Mouse (Mus musculus): ENCODE results near the gene Gpr33. TPM values are rescaled to one million over a fixed set of nuclear protein-coding genes. Genes with fewer than 3 reads are reported as not detected.

Gene Gpr33
- polyA plus RNA-seq, 1 experiment from 2014 or later, result not detected

GRCm38 (mm10) chr12:52006633-52006994 is 21.2 kb downstream of the Gpr33 start:
- ATAC-seq (ENCODE audit: low FRiP score), result peak; percentile 37; the same call in 1 of the 2 replicates
- no peaks in the 10 kb centered on the region for H3K9me3 ChIP-seq
- H3K9ac ChIP-seq, result no peak overlapping the region
- H3K4me1 ChIP-seq, result peaks cover 15% of the 10 kb centered on the region; the same call in 1 of the 2 replicates
- H3K36me3 ChIP-seq (replicated peaks), result no peaks in the 10 kb centered on the region; the same call in 1 of the 2 replicates
- 51% methylated on average over 5 of the region's 5 CpGs for WGBS
- H3K4me2 ChIP-seq, result peak overlapping the region; percentile 56
- H3K27ac ChIP-seq, result peak overlapping the region; percentile 69; the same call in 1 of the 2 replicates
- H3K27me3 ChIP-seq, result no peaks in the 10 kb centered on the region
- H3K4me3 ChIP-seq (replicated peaks), result peak overlapping the region; percentile 71

DNA sequence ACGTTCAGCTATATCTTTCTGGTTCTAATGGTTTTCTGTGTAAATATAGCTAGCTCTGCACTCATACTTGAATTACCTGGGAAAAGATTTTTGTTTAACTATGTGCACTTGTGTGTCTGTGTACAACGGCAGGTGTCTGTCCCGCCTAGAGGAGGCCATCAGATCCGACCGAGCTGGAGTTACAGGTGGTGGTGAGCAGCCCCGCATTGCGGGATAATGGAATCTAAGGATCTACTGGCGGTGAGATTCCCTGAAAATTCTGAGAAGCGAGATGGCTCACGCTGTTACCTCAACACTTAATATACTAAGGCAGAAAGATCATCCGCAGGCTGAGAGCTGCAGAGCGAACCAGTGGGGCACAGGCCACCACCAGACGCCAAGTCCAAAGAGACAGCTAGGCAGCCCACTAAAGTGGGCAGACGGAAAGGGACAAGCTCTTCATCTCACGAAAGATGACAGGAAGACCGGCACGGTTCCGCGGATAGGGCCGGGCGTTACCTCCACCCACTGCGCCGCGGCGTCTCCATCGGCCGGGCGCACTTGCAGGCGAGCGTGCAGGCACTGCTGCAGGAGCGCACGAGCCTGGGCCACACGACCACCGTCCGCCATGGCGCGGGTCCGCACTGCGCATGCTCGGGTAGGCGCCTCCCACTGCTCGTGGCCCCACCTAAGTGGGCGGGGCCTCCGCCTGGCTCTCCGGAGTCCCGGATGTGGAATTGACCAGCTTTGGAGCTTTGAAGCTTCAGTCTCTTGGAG is 21.8 kb downstream of the Gpr33 start, which contains the start of gene Dtd2:
Gene Dtd2 (minus strand): TSS at position 625 of the 756 bp plus-strand sequence.
- 2% methylated on average over 46 of the region's 46 CpGs for WGBS
- Histone ChIP-seq H3K36me3 (replicated peaks) (no peaks in the 10 kb centered on the region; the same call in 1 of the 2 replicates), H3K9me3 (no peaks in the 10 kb centered on the region), H3K4me1 (peaks cover 15% of the 10 kb centered on the region; the same call in 1 of the 2 replicates), H3K27me3 (no peaks in the 10 kb centered on the region), H3K9ac (peak within 1 kb of the TSS; percentile 73), H3K4me3 (replicated peaks) (peak within 1 kb of the TSS; percentile 71), H3K4me2 (peak within 1 kb of the TSS; percentile 56), H3K27ac (peak within 1 kb of the TSS; percentile 69)
- peak; percentile 91 for ATAC-seq (ENCODE audit: low FRiP score)

DNA sequence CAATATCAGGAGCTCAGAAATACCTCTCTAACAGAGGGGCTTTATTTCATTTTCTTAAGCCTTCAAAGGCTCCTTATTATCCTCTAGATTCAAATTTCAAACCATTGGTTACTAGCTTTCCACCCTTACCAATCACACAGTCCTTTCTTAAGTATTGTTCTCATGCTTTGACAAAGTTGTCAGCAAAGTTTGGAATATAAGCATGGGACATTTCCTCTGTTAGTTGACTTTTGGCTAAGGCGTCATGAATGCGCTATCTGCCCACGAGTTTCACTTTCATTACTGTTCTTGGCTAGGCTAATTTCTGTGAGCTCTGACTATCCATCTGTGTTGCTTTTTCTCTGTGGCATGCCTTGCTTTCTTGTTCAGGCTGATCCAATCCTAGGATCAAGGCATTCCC is 25.1 kb downstream of the Gpr33 start:
- WGBS, result 95% methylated on average over 3 of the region's 3 CpGs
- no peaks in the 10 kb centered on the region for H3K9me3 ChIP-seq
- no peak for ATAC-seq (ENCODE audit: low FRiP score)
- H3K4me1 ChIP-seq, result peaks cover 5% of the 10 kb centered on the region; the same call in 1 of the 2 replicates
- no peak overlapping the region for H3K4me3 ChIP-seq (replicated peaks)
- no peak overlapping the region for H3K9ac ChIP-seq
- no peak overlapping the region for H3K4me2 ChIP-seq
- peaks cover 18% of the 10 kb centered on the region for H3K36me3 ChIP-seq (replicated peaks)
- H3K27me3 ChIP-seq, result no peaks in the 10 kb centered on the region
- no peak overlapping the region for H3K27ac ChIP-seq

GRCm38 (mm10) chr12:52001544-52001943 is 26.3 kb downstream of the Gpr33 start:
- H3K9me3 ChIP-seq, result no peaks in the 10 kb centered on the region
- no peak overlapping the region for H3K4me2 ChIP-seq
- WGBS, result 42% methylated on average over 4 of the region's 4 CpGs
- ATAC-seq (ENCODE audit: low FRiP score), result peak; percentile 62; the same call in 1 of the 2 replicates
- no peak overlapping the region for H3K27ac ChIP-seq
- H3K27me3 ChIP-seq, result no peaks in the 10 kb centered on the region
- no peak overlapping the region for H3K4me3 ChIP-seq (replicated peaks)
- H3K36me3 ChIP-seq (replicated peaks), result peaks cover 26% of the 10 kb centered on the region
- H3K9ac ChIP-seq, result no peak overlapping the region
- H3K4me1 ChIP-seq, result peaks cover 5% of the 10 kb centered on the region; the same call in 1 of the 2 replicates

GRCm38 (mm10) chr12:51998366-51998932 is 29.4 kb downstream of the Gpr33 start:
- no peak overlapping the region for H3K9ac ChIP-seq
- peaks cover 44% of the 10 kb centered on the region for H3K36me3 ChIP-seq (replicated peaks)
- no peak overlapping the region for H3K27ac ChIP-seq
- H3K4me3 ChIP-seq (replicated peaks), result no peak overlapping the region
- no peak for ATAC-seq (ENCODE audit: low FRiP score)
- no peaks in the 10 kb centered on the region for H3K4me1 ChIP-seq
- H3K4me2 ChIP-seq, result no peak overlapping the region
- H3K9me3 ChIP-seq, result no peaks in the 10 kb centered on the region
- WGBS, result 90% methylated on average over 9 of the region's 9 CpGs
- no peaks in the 10 kb centered on the region for H3K27me3 ChIP-seq

DNA sequence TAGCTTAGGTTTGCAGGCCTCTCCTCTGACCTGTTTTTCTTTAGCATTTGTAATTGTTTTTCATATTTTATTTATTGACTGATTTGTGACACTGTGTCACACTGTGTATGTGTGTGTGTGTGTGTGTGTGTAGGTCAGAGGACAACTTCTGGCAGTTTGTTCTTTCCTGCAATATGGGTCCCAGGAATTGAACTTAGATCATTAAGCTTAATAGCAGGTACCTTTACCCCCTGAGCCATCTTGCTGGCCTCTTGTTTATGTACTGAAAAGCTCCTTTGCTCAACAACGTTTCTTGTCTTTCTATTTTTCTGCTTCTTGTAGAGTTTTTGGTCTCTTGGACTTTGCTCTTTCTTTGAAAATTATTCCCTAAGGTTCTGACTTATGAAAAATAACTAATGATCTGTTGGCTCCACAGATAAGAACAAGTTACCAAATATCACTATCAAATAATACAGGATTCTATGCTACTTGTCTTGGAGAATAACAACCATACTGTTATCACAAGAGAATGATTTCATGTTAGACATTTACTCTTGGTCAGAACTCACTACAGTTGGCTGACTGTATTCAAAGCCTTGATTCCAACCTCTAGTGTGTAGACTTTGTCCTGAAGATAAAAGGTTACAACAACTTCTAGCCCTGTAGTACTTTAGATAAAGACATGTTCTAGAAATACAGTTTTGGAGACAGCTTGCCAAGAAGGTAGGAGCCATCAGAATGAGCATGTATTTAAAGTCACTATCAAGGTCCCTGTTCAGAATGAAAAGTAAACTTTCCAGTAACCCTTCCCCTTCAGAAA is 31.9 kb downstream of the Gpr33 start:
- H3K36me3 ChIP-seq (replicated peaks), result peaks cover 44% of the 10 kb centered on the region
- no peak overlapping the region for H3K4me3 ChIP-seq (replicated peaks)
- 100% methylated on average over 1 of the region's 1 CpGs for WGBS
- no peak overlapping the region for H3K9ac ChIP-seq
- ATAC-seq (ENCODE audit: low FRiP score), result no peak
- no peak overlapping the region for H3K4me2 ChIP-seq
- H3K27ac ChIP-seq, result no peak overlapping the region
- H3K4me1 ChIP-seq, result no peaks in the 10 kb centered on the region
- no peaks in the 10 kb centered on the region for H3K27me3 ChIP-seq
- no peaks in the 10 kb centered on the region for H3K9me3 ChIP-seq

DNA sequence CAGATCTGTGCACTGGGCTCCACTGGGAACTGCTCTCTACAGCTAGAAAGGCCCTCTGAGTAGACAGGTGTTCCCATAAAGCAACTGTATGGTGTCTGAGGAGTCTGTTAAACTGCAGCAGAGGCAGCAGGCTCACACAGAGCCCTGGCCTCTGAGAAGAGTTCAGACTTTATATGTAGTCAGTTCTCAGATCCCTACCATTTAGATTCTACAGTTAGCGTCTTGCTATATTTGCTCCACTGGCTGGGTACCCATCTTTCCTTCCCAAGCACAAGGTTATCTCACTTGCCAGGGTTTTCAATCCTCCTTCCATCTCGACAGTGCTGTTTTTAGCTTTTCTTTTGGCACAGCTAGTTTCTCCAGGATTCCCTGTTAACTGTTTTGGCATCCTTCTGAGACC is 37.2 kb downstream of the Gpr33 start:
- no peaks in the 10 kb centered on the region for H3K27me3 ChIP-seq
- WGBS, result 85% methylated on average over 2 of the region's 2 CpGs
- H3K36me3 ChIP-seq (replicated peaks), result peaks cover 18% of the 10 kb centered on the region
- H3K9me3 ChIP-seq, result no peaks in the 10 kb centered on the region
- H3K4me2 ChIP-seq, result no peak overlapping the region
- no peak overlapping the region for H3K9ac ChIP-seq
- no peaks in the 10 kb centered on the region for H3K4me1 ChIP-seq
- no peak overlapping the region for H3K27ac ChIP-seq
- no peak for ATAC-seq (ENCODE audit: low FRiP score)
- no peak overlapping the region for H3K4me3 ChIP-seq (replicated peaks)

DNA sequence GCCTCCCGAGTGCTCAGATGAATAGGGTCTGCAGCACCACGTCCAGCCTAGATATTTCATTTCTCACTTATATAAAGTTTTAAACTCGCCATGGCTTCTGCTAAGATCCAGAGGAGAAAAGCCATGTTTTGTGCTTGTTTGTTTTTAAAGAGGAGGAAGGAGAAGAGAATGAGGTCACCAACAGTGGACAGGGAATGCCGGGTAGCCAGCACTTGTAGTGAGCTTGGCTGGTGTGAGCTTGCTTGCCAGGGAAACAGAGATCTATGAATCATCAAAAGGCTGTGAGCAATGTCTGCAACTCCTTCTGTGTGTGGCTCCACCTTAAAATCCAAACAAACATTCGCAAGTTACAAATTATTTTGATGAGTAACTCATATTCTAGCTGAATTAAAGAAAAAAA is 39.3 kb downstream of the Gpr33 start:
- H3K4me1 ChIP-seq, result no peaks in the 10 kb centered on the region
- no peaks in the 10 kb centered on the region for H3K27me3 ChIP-seq
- H3K9me3 ChIP-seq, result no peaks in the 10 kb centered on the region
- no peak for ATAC-seq (ENCODE audit: low FRiP score)
- no peak overlapping the region for H3K27ac ChIP-seq
- H3K4me2 ChIP-seq, result no peak overlapping the region
- 89% methylated on average over 5 of the region's 5 CpGs for WGBS
- no peak overlapping the region for H3K9ac ChIP-seq
- no peak overlapping the region for H3K4me3 ChIP-seq (replicated peaks)
- H3K36me3 ChIP-seq (replicated peaks), result 0 out of 2 replicates have a peak, but pooled peaks cover under 1% of the 10 kb centered on the region

DNA sequence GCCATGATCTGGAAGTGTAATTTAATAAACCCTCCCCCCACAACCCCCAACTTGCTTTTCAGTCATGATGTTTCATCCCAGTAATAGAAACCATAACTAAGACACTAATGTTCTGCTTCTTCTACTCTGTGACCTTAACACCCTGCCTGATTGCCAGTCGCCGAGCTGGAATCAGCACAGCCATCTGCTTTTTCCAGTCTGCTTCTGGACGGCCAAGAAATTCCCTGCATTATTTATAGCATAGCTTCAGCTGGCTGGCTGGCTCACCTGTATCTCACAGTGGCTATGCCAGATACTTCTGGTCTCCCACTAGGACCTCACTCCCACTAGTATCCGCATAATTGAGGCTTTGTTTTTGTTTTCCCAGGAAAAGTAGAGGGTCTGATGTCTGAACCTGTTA is 42.0 kb downstream of the Gpr33 start:
- no peaks in the 10 kb centered on the region for H3K27me3 ChIP-seq
- WGBS, result 84% methylated on average over 4 of the region's 4 CpGs
- H3K4me2 ChIP-seq, result no peak overlapping the region
- no peaks in the 10 kb centered on the region for H3K4me1 ChIP-seq
- no peak for ATAC-seq (ENCODE audit: low FRiP score)
- no peak overlapping the region for H3K9ac ChIP-seq
- no peak overlapping the region for H3K27ac ChIP-seq
- no peak overlapping the region for H3K4me3 ChIP-seq (replicated peaks)
- no peaks in the 10 kb centered on the region for H3K36me3 ChIP-seq (replicated peaks)
- H3K9me3 ChIP-seq, result no peaks in the 10 kb centered on the region

DNA sequence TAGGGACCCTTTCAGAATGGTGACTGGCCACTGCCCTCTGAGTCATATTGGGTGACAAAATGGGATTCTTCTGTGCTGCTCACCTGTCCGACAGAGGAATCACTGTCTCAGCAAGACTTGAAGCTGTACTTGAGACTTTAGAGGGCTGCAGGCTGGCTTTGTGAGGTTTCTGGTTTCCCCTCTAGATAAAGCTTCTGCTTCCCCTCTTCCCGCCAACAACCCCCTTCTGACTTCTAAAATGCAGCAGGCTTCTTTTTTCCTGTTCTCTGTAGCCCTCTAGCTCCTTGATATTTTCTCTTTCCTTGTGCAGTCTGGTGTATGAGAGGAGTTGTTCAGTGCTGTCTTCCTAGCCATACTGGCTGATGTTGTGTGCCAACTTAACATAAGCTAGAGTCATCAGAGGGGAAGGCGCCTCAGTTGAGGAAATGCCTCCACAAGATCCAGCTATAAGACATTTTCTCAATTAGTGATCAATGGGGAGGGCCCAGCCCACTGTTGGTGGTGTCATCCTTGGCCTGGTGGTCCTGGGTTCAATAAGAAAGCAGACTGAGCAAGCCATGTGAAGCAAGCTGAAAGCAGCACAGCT is 42.6 kb downstream of the Gpr33 start:
- ATAC-seq (ENCODE audit: low FRiP score), result no peak
- no peak overlapping the region for H3K27ac ChIP-seq
- no peaks in the 10 kb centered on the region for H3K9me3 ChIP-seq
- H3K9ac ChIP-seq, result no peak overlapping the region
- H3K4me1 ChIP-seq, result no peaks in the 10 kb centered on the region
- no peak overlapping the region for H3K4me2 ChIP-seq
- H3K4me3 ChIP-seq (replicated peaks), result no peak overlapping the region
- H3K27me3 ChIP-seq, result no peaks in the 10 kb centered on the region
- no peaks in the 10 kb centered on the region for H3K36me3 ChIP-seq (replicated peaks)
- WGBS, result 92% methylated on average over 3 of the region's 3 CpGs

DNA sequence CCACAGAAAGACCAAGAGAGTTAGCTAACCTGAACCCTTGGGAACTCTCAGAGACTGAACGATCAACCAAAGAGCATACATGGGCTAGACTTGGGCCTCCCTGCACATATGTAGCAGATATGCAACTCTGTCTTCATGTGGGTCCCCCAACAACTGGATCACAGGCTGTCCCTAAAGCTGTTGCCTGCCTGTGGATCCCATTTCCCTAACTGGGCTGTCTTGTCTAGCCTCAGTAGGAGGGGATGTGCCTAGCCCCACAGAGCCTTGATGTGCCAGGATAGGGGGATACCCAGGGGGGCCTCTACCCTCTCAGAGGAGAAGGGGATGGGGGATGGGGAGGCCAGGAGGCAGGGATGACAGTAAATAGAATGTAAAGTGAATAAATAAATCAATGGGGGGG is 44.2 kb downstream of the Gpr33 start:
- H3K9me3 ChIP-seq, result no peaks in the 10 kb centered on the region
- 82% methylated on average over 1 of the region's 1 CpGs for WGBS
- H3K4me3 ChIP-seq (replicated peaks), result no peak overlapping the region
- H3K27me3 ChIP-seq, result no peaks in the 10 kb centered on the region
- no peak overlapping the region for H3K4me2 ChIP-seq
- no peak overlapping the region for H3K27ac ChIP-seq
- no peak for ATAC-seq (ENCODE audit: low FRiP score)
- H3K4me1 ChIP-seq, result no peaks in the 10 kb centered on the region
- H3K36me3 ChIP-seq (replicated peaks), result no peaks in the 10 kb centered on the region
- no peak overlapping the region for H3K9ac ChIP-seq

DNA sequence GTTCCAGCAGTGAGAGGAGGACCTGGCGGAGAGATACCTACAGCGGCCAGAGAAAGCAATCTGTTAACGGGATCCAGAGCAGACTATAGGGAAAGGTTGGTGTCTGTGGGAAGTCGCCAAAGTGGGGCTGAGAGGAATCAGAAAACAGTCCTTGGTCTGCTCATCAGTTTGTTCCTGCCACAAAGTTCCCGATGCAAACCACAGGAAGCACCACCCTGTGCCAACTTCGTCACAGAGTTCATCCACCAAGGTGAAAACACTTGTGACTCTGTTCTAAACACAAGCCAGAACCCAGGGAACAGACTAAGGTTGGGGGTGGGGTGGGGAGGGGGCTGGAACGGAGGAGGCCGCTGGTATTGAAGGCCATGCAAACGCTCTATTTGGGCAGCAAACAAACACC is 51.3 kb downstream of the Gpr33 start:
- peaks cover 3% of the 10 kb centered on the region; the same call in 1 of the 2 replicates for H3K4me1 ChIP-seq
- peaks cover 7% of the 10 kb centered on the region; the same call in 1 of the 2 replicates for H3K9me3 ChIP-seq
- H3K4me3 ChIP-seq (replicated peaks), result no peak overlapping the region
- WGBS, result 80% methylated on average over 9 of the region's 9 CpGs
- no peak overlapping the region for H3K9ac ChIP-seq
- H3K4me2 ChIP-seq, result no peak overlapping the region
- H3K27me3 ChIP-seq, result no peaks in the 10 kb centered on the region
- H3K27ac ChIP-seq, result no peak overlapping the region
- no peaks in the 10 kb centered on the region for H3K36me3 ChIP-seq (replicated peaks)
- no peak for ATAC-seq (ENCODE audit: low FRiP score)

All from forebrain, embryonic 12.5 days (tissue).